Comparison of ENCODE assay signal across 8 mouse cellular contexts in the genomic region with DNA sequence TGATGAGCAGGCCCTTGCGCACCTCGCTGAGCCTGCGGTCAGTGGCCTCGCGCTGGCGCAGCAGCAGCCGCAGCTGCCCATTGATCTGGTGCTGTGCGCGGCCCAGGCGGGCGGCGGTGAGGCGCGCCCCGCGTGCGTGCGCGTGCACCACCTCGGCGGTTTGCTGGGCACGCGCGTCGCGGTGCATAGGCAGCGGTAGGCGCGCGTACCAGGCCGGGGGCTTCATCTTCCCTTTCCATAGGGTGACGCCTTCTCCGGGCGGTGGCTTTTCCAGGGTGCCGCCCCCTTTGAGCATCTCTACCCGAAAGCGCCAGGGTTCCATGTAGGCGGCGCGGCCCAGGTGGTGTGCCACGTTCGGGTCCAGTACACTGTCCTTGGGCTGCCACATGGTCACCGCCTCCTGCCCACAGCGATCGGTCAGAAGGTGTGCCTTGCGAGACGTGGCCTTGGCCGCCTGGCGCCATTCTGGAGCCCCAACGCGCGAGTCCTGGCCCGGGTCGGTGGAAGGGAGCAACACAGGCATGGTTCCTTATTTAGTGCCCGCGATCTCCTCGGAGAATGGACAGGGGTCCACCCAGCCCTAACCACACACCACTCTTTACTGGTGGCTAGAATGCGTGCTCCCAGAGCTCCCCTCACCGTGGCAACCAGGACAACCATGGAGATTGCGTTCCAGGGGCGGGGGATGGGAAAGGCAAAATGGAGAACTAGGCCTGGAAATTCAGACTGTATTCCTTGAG. TPM values are rescaled to one million over a fixed set of nuclear protein-coding genes. Genes with fewer than 3 reads are reported as not detected.
DNase-seq lines count a peak whose midpoint lies in the region; ATAC-seq and TF ChIP-seq lines count a peak whose summit lies in the region.

Ccdc105 (minus strand) TSS at position 614 of the 740 bp plus-strand sequence.

- no peak for TF ChIP-seq CTCF in liver, postnatal 0 days (IDR thresholded peaks at IDR 0.05; ENCODE audit: low read depth)

- TF ChIP-seq EP300 in liver, postnatal 0 days (IDR thresholded peaks at IDR 0.05; ENCODE audit: low read depth): no peak

- H3K4me2 ChIP-seq in embryonic facial prominence, embryonic 12.5 days (replicated peaks): peak within 1 kb of the TSS; percentile 69
- H3K4me2 ChIP-seq in heart, embryonic 14.5 days (ENCODE audit: low read length): peak within 1 kb of the TSS; percentile 82
- H3K4me2 ChIP-seq in liver, postnatal 0 days (ENCODE audit: low read depth, low read length): peak within 1 kb of the TSS; percentile 60

- H3K36me3 ChIP-seq in embryonic facial prominence, embryonic 12.5 days: no peaks in the 10 kb centered on the region
- no peaks in the 10 kb centered on the region for H3K36me3 ChIP-seq in heart, embryonic 14.5 days (ENCODE audit: control insufficient read depth, insufficient read depth, low read length)
- no peaks in the 10 kb centered on the region for H3K36me3 ChIP-seq in liver, postnatal 0 days (replicated peaks; ENCODE audit: insufficient read depth, low read length)

- no peaks in the 10 kb centered on the region for H3K4me1 ChIP-seq in embryonic facial prominence, embryonic 12.5 days
- peaks cover under 1 to 6% of the 10 kb centered on the region in 2 experiments; a peak in 3 of 4 replicates for H3K4me1 ChIP-seq in heart, embryonic 14.5 days (ENCODE audit: control insufficient read depth in 2 of 2, insufficient read depth in 2 of 2, low read length in 2 of 2)
- H3K4me1 ChIP-seq in liver, postnatal 0 days (ENCODE audit: insufficient read depth): peaks cover 4% of the 10 kb centered on the region

- H3K27ac ChIP-seq in embryonic facial prominence, embryonic 12.5 days: peak within 1 kb of the TSS; percentile 58; the same call in 1 of the 2 replicates
- no peak within 1 kb of the TSS for H3K27ac ChIP-seq in heart, embryonic 14.5 days (replicated peaks in 1 of 2; ENCODE audit: control insufficient read depth in 1 of 2, insufficient read depth in 1 of 2, low read depth in 2 of 2, low read length in 2 of 2)
- no peak within 1 kb of the TSS for H3K27ac ChIP-seq in liver, postnatal 0 days (ENCODE audit: low read depth)

- H3K4me3 ChIP-seq in embryonic facial prominence, embryonic 12.5 days: peak within 1 kb of the TSS; percentile 53
- H3K4me3 ChIP-seq in heart, embryonic 14.5 days (ENCODE audit: control insufficient read depth in 1 of 2, insufficient read depth in 1 of 2, low read depth in 1 of 2, low read length in 2 of 2): peak within 1 kb of the TSS; percentile 55 to 61
- peak within 1 kb of the TSS; percentile 36 for H3K4me3 ChIP-seq in liver, postnatal 0 days (ENCODE audit: low read depth, low read length)

- H3K9ac ChIP-seq in embryonic facial prominence, embryonic 12.5 days: peak within 1 kb of the TSS; percentile 62
- peak within 1 kb of the TSS; percentile 70 for H3K9ac ChIP-seq in heart, embryonic 14.5 days (ENCODE audit: low read length)
- H3K9ac ChIP-seq in liver, postnatal 0 days (replicated peaks): no peak within 1 kb of the TSS

- peak; percentile 89 for ATAC-seq in embryonic facial prominence, embryonic 12.5 days (ENCODE audit: insufficient number of reproducible peaks, insufficient read depth, low FRiP score, low TSS enrichment)
- peak; percentile 74 for ATAC-seq in heart, embryonic 14.5 days (ENCODE audit: insufficient number of reproducible peaks, insufficient read depth, low FRiP score, low read depth)
- peak; percentile 33 for ATAC-seq in liver, postnatal 0 days
- ATAC-seq in erythroid progenitor cell, adult 5-6 weeks (replicated peaks; ENCODE audit: low FRiP score, poor library complexity, severe bottlenecking): no peak

- DNase-seq in thymus, postnatal 4 days: peak; percentile 17
- DNase-seq in thymus, postnatal 0 days (ENCODE audit: low spot score): no peak
- peak; percentile 36 for DNase-seq in layer of hippocampus, adult 9-10 months (ENCODE audit: low spot score)
- peak; percentile 35 for DNase-seq in liver, postnatal 0 days
- DNase-seq in retina, postnatal 7 days (ENCODE audit: low read depth, low spot score): peak; percentile 50

- H3K9me3 ChIP-seq in embryonic facial prominence, embryonic 12.5 days: no peaks in the 10 kb centered on the region
- no peaks in the 10 kb centered on the region for H3K9me3 ChIP-seq in heart, embryonic 14.5 days (ENCODE audit: control insufficient read depth, low read length)
- H3K9me3 ChIP-seq in liver, postnatal 0 days (ENCODE audit: low read length): no peaks in the 10 kb centered on the region

- WGBS in embryonic facial prominence, embryonic 12.5 days: under 1% methylated on average over 61 of the region's 61 CpGs
- 1% methylated on average over 61 of the region's 61 CpGs for WGBS in heart, embryonic 14.5 days
- WGBS in liver, postnatal 0 days (ENCODE audit: insufficient replicate concordance): 3% methylated on average over 58 of the region's 61 CpGs

- no peaks in the 10 kb centered on the region for H3K27me3 ChIP-seq in embryonic facial prominence, embryonic 12.5 days
- peaks cover 12% of the 10 kb centered on the region for H3K27me3 ChIP-seq in heart, embryonic 14.5 days (ENCODE audit: control insufficient read depth, insufficient read depth, low read length)
- H3K27me3 ChIP-seq in liver, postnatal 0 days (ENCODE audit: insufficient read depth, low read length): peaks cover 18% of the 10 kb centered on the region

RNA-seq across cellular contexts. Expression of gene Ccdc105, which starts in this region (rescaled TPM):
- polyA plus RNA-seq in thymus, postnatal 0 days (2015; fragmentation: Nextera tagmentation; extraction: Ambion mirVana): not detected in 2 replicates
- polyA plus RNA-seq in embryonic facial prominence, embryonic 12.5 days (2016; fragmentation: Nextera tagmentation; extraction: Ambion mirVana): 0.22 TPM in 1 of 2 replicates, not detected in the other
- not detected in 2 replicates for polyA plus RNA-seq in heart, embryonic 14.5 days (2014; fragmentation: Nextera tagmentation; extraction: Ambion mirVana)
- not detected in 2 replicates for polyA plus RNA-seq in liver, postnatal 0 days (2015; fragmentation: Nextera tagmentation; extraction: Ambion mirVana)
- not detected in 2 replicates for total RNA-seq in erythroid progenitor cell, adult 5-6 weeks (2015; ENCODE audit: low replicate concordance)
- total RNA-seq in erythroid progenitor cell, adult 5-6 weeks (2017; ENCODE audit: low replicate concordance): not detected in 2 replicates

Comparison
In these comparisons a context has a peak if more than half of its experiments do, and no peak if none do; other contexts are left out.
1. Peak in ATAC-seq, H3K4me3 ChIP-seq, H3K27ac ChIP-seq, H3K9ac ChIP-seq and H3K4me2 ChIP-seq in embryonic facial prominence, embryonic 12.5 days; RNA of the gene not detected or under 1 TPM.
2. Peak in ATAC-seq, H3K4me3 ChIP-seq, H3K9ac ChIP-seq and H3K4me2 ChIP-seq in heart, embryonic 14.5 days; RNA of the gene not detected or under 1 TPM.
3. Peak in DNase-seq, ATAC-seq, H3K4me3 ChIP-seq and H3K4me2 ChIP-seq in liver, postnatal 0 days; RNA of the gene not detected or under 1 TPM.